Mouse (Mus musculus) spleen, postnatal 10 days (tissue): Measurements from ENCODE around the gene Wbp1l.

Source experiments
- DNase-seq, 2 experiments: peaks; one replicate each; pipeline ENCODE4 v3.0.0; 2021 to 2022; ENCODE audit warnings: low spot score in 2 of 2

Gene Wbp1l

GRCm38 (mm10) chr19:46705779-46706495 lies 107.1 kb downstream of the Wbp1l start:
- peak in 1 of 2 experiments; percentile 32 for DNase-seq

- DNase-seq, result no peak
Measured at GRCm38 (mm10) chr19:46706540-46707295, 107.8 kb downstream of the Wbp1l start.
